Mouse (Mus musculus) forebrain, embryonic 16.5 days (tissue): Measurements from ENCODE around the gene Toe1. TPM values are rescaled to one million over a fixed set of nuclear protein-coding genes. Genes with fewer than 3 reads are reported as not detected.

Experiments
- ATAC-seq: fragments of 200-750 bp; cut with Nextera tagmentation; 2 replicates; pipeline ENCODE4 v1.8.0; 2017; ENCODE audit warnings: mild to moderate bottlenecking, moderate library complexity
- H3K27ac ChIP-seq: fragments of 300-500 bp; sonication (generic); 2 replicates; pipeline ENCODE4 v1.5.1; 2014; ENCODE audit warnings: low read length, control low read depth
- H3K27me3 ChIP-seq: fragments of 300-500 bp; sonication (generic); replicated peaks from 2 replicates; pipeline ENCODE4 v1.6.1; 2014; ENCODE audit warnings: low read length; ENCODE audit not compliant: control insufficient read depth, insufficient read depth
- H3K36me3 ChIP-seq: fragments of 300-500 bp; sonication (generic); 2 replicates; pipeline ENCODE4 v1.6.1; 2014; ENCODE audit not compliant: control insufficient read depth, insufficient read depth
- H3K4me1 ChIP-seq: fragments of 300-500 bp; sonication (generic); replicated peaks from 2 replicates; pipeline ENCODE4 v1.6.1; 2014; ENCODE audit warnings: low read length; ENCODE audit not compliant: control insufficient read depth, insufficient read depth
- H3K4me2 ChIP-seq: fragments of 300-500 bp; sonication (generic); 2 replicates; pipeline ENCODE4 v1.6.1; 2014; ENCODE audit warnings: mild to moderate bottlenecking, low read length, control low read depth
- H3K4me3 ChIP-seq: fragments of 300-500 bp; sonication (generic); replicated peaks from 2 replicates; pipeline ENCODE4 v1.5.1; 2014; ENCODE audit warnings: mild to moderate bottlenecking, low read length, control low read depth
- H3K9ac ChIP-seq: fragments of 300-500 bp; sonication (generic); replicated peaks from 2 replicates; pipeline ENCODE4 v1.6.1; 2014; ENCODE audit warnings: low read depth, low read length, control low read depth
- H3K9me3 ChIP-seq: fragments of 300-500 bp; sonication (generic); 2 replicates; pipeline ENCODE4 v1.6.1; 2016; ENCODE audit warnings: low read length; ENCODE audit not compliant: control insufficient read depth
- WGBS: fragments of 180-500 bp; shearing (Covaris S2); extraction: QIAGEN DNeasy Blood & Tissue Kit; methylation state at CpG from one replicate; pipeline ENCODE4 v1.1.7; 2014; 5-methylcytosine and 5-hydroxymethylcytosine counted together
- polyA plus RNA-seq: library from polyadenylated mRNA; unstranded; fragments of >200 nt; fragmentation: Nextera tagmentation; extraction: Ambion mirVana; gene quantifications from 2 replicates; pipeline ENCODE4 v1.2.1, GENCODE M21; 2015

Toe1 gene
- polyA plus RNA-seq, 1 experiment from 2014 or later = 32.6 TPM

DNA sequence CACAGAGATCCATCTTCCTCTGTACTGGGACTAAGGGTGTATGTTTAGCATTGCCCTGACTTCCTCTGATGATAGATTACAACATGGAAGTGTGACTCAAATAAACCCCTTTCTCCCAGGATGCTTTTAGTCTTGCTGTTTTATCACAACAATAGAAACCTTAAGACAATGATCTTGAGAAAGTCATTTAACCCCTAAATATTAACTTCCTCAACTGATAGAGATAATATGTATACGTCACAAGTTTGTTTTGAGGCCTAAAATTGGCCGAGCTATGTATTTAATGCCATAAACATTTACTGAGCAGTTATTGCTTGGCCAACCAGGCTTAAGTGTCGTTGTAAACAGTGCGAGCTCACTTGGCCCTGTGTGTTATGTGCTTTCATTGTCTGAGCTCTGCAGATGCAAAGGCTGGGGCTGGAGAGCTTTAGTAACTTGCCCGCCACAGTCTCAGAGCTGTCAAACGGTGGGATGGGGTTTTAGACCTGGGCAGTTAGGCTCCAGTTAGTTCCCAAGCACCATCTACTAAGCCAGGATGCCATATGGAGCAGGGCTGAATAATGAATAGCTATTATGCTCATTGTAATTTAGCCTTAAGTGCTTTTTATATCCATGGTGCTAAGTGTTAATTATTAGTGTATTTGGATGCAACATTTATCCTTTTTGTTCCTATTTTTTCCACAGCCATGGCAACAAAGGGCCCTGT, 22.1 kb upstream of the Toe1 start:
- ATAC-seq = peak; percentile 56; the same call in 1 of the 2 replicates
- Histone ChIP-seq H3K4me1 (peaks cover 15% of the 10 kb centered on the region), H3K36me3 (no peaks in the 10 kb centered on the region), H3K27me3 (no peaks in the 10 kb centered on the region), H3K4me2 (no peak overlapping the region), H3K9me3 (no peaks in the 10 kb centered on the region), H3K27ac (peak overlapping the region; percentile 76), H3K4me3 (no peak overlapping the region), H3K9ac (peak overlapping the region; percentile 22)
- 25% methylated on average over 6 of the region's 6 CpGs for WGBS

DNA sequence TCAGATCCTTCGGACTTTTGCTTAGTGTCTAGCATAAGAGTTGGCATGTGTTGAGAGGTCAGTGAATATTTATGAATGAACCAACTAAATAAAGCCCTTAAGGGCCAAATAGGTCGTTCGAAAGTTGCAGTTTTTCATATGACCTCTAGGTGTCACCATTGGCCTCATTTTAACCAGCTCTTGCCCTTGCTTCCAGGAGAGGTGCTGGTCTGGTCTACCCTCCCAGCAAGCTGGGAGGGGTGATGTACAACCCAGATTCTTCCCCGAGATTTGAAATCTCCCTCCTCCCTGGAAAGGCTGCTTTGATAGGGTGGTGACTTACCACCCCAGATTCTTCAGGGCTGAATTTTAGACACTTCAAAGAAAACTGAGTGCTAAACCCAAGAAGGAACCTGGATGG, 20.4 kb upstream of the Toe1 start:
- H3K9me3 ChIP-seq = no peaks in the 10 kb centered on the region
- H3K36me3 ChIP-seq = no peaks in the 10 kb centered on the region
- no peak overlapping the region for H3K9ac ChIP-seq
- no peak overlapping the region for H3K4me3 ChIP-seq
- peak; percentile 56 for ATAC-seq
- WGBS = 3% methylated on average over 4 of the region's 4 CpGs
- H3K4me2 ChIP-seq = no peak overlapping the region
- no peak overlapping the region for H3K27ac ChIP-seq
- H3K27me3 ChIP-seq = no peaks in the 10 kb centered on the region
- H3K4me1 ChIP-seq = peaks cover 15% of the 10 kb centered on the region

DNA sequence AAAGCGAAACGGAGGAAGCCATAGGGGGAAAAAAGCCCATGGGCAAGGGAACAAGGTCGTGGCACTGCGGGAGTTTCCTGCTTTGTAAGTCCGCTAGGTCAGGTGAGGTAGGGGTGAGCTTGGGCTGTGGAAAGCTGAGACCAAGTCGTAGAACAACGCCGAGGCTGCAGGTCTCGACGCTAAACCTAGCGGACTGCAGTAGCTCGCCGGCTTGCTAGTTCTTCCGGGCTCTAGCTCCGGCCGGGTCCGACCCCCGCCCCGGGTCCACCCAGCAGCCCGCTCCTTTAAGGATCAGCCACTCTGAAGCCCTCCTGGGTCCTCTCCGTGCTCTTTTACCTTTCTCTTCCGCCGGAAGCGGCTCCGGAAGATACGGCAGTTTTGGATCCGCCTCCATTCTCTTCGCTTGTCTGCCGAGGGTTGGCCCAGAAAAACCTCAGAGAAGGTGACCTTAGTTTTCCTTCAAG, 17.1 kb upstream of the Toe1 start:
- Histone ChIP-seq H3K4me1 (peaks cover 20% of the 10 kb centered on the region), H3K4me2 (peak overlapping the region; percentile 63), H3K27me3 (peaks cover 8% of the 10 kb centered on the region; the same call in 1 of the 2 replicates), H3K9ac (peak overlapping the region; percentile 66), H3K27ac (0 out of 2 replicates have a peak overlapping the region, but pooled peaks have one; percentile 8), H3K36me3 (no peaks in the 10 kb centered on the region), H3K9me3 (no peaks in the 10 kb centered on the region), H3K4me3 (peak overlapping the region; percentile 52)
- 2% methylated on average over 29 of the region's 29 CpGs for WGBS
- peak; percentile 60 for ATAC-seq

DNA sequence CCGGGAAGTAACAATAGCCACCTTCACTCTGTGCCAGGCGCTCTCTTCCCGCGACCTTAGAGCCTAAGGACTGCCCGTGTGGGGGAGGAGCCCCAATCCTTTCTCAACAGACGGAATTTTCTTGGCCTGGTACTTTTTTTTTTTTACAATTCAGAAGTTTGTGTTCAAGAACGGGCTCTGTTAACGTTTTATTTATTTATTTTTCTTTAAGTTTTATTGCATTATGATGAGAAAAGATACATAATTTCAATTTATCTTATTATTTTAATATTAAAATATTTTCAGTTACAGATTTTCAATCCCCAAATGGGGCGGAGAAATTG, 14.2 kb upstream of the Toe1 start, which contains the start of gene Hpdl:
Gene Hpdl (minus strand): TSS at position 14 of the 323 bp plus-strand sequence.
- peak within 1 kb of the TSS; percentile 54 for H3K9ac ChIP-seq
- no peaks in the 10 kb centered on the region for H3K36me3 ChIP-seq
- ATAC-seq = no peak
- WGBS = 13% methylated on average over 9 of the region's 9 CpGs
- H3K27me3 ChIP-seq = peaks cover 8% of the 10 kb centered on the region; the same call in 1 of the 2 replicates
- no peaks in the 10 kb centered on the region for H3K9me3 ChIP-seq
- no peak within 1 kb of the TSS for H3K27ac ChIP-seq
- H3K4me2 ChIP-seq = peak within 1 kb of the TSS; percentile 91
- H3K4me1 ChIP-seq = peaks cover 18% of the 10 kb centered on the region
- H3K4me3 ChIP-seq = peak within 1 kb of the TSS; percentile 43

DNA sequence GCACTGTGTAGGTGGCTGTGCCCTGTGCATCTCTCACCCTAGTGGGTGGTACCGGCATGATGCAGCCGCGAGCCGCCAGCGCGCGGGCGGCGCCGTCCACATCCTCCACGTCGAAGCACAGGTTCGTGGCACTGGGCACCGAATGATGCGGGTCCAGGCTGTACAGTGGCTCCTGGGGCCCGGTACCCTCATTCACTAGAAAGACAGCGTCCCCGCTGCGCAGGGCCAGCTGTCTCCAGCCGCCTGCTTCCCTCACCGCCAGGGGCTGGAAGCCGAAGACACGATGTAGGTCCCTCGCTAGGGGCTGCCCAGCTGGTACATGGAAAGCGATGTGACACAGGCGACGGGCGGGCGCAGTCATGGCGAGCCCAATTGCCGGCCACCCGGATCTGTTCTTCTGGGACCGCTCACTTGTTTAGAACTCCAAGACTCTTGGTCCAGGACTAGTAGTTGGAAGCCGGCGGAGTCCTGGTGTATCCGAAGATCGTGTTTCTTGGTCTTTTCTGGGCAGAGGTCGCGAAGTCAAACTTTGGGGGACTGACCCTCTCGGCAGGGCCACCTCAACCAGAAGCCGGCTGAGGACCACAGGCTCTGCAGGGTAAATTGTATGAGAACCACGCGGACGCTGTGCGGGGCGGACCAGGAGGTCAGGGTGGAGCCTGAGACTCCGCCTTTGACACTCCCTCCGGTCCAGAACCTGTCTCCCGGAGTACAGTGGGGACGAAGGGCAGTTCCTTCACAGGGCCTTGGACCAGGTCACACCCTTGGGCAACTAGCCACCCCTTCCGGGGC, 13.7 kb upstream of the Toe1 start:
- Histone ChIP-seq H3K4me2 (peak overlapping the region; percentile 91), H3K9ac (peak overlapping the region; percentile 54), H3K27me3 (peaks cover 8% of the 10 kb centered on the region; the same call in 1 of the 2 replicates), H3K27ac (no peak overlapping the region), H3K9me3 (no peaks in the 10 kb centered on the region), H3K4me3 (peak overlapping the region; percentile 43), H3K4me1 (peaks cover 18% of the 10 kb centered on the region), H3K36me3 (no peaks in the 10 kb centered on the region)
- peak; percentile 70 for ATAC-seq
- WGBS = under 1% methylated on average over 51 of the region's 51 CpGs

DNA sequence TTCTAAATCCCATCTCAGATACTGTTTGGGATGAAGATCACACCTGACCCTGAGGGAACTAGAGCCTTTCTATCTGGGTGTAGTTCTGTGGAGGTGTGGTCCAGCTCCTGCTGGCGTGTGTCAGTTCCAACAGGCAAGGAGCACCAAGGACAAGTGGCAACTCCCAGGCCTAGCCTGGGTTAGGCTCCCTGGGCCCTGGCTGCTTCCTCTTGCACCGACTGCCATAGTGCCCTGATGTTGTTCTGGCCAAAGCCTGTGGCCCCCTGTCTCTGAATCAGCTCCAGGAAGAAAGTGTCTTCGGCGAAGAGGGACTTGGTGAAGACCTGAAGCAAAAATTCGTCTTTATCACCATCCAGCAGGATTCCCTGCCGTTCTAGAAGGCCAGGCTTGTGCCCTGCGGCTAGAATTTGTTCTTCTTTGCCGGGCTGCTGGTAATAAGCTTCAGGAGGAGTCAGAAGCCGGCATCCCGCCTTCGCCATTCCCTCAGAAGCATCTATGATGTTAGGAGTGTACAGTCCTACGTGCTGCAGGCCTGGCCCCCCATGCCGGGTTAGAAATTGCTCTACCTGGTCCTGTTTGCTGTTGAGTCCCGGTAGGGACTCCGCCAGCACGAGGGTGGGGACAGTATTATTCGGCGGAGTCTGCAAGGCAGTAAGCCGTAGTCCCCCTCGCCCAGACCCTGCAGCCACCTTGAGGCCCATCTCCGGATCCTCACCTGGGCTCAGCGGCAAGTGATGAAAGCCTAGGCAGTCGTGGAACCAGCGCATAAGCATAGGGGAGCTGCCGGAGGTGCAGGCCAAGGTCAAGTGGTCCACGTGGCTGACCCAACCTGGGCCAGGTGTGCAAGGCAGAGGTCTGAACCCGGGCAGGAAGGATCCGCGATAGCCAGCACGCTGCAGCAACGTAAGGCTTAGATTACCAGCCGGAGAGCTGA, 12.8 kb upstream of the Toe1 start:
- H3K9me3 ChIP-seq = no peaks in the 10 kb centered on the region
- peaks cover 15% of the 10 kb centered on the region for H3K4me1 ChIP-seq
- peak overlapping the region; percentile 91 for H3K4me2 ChIP-seq
- no peak overlapping the region for H3K27ac ChIP-seq
- no peak for ATAC-seq
- no peaks in the 10 kb centered on the region for H3K36me3 ChIP-seq
- WGBS = 24% methylated on average over 32 of the region's 32 CpGs
- peaks cover 8% of the 10 kb centered on the region; the same call in 1 of the 2 replicates for H3K27me3 ChIP-seq
- peak overlapping the region; percentile 54; the same call in 1 of the 2 replicates for H3K9ac ChIP-seq
- H3K4me3 ChIP-seq = peak overlapping the region; percentile 43

DNA sequence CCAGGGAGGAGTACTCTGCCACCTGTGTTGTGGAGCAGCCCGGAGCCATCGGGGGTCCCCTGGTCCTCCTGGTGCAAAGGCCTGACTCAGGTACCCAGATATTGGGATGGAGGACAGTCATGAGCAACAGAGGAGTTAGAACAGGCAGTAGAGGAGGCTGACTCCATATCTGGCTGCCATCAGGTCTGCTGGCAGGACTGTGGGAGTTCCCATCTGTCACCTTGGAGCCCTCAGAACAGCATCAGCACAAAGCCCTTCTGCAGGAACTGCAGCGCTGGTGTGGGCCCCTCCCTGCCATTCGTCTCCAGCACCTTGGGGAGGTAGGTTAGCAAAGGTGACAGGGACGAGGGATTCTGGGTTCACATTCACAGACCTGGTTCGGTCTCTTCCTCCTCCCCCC, 10.0 kb upstream of the Toe1 start:
- peaks cover 12% of the 10 kb centered on the region for H3K4me1 ChIP-seq
- H3K9ac ChIP-seq = no peak overlapping the region
- no peaks in the 10 kb centered on the region for H3K36me3 ChIP-seq
- no peak overlapping the region for H3K4me2 ChIP-seq
- H3K4me3 ChIP-seq = no peak overlapping the region
- no peak overlapping the region for H3K27ac ChIP-seq
- H3K9me3 ChIP-seq = no peaks in the 10 kb centered on the region
- WGBS = 89% methylated on average over 6 of the region's 6 CpGs
- peaks cover 8% of the 10 kb centered on the region; the same call in 1 of the 2 replicates for H3K27me3 ChIP-seq
- no peak for ATAC-seq

DNA sequence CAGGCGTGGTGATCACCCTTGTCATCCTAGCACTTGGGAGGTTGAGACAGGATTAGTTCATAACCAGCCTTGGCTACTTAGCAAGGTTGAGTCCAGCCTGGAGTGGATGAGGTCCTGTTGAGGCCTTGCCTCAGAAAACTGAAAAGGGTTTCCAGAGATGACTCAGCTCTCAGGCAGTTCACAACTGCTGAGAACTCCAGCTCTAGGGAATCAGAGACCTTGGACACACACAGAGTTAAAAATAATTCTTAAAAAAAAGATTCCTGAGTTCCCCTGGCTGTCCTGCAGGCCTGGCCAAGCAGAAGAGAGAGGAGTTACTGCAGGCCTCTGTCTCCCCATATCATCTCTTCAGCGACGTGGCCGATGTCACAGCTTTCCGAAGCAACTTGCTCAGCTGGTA, 7.8 kb upstream of the Toe1 start:
- Histone ChIP-seq H3K4me3 (no peak overlapping the region), H3K36me3 (no peaks in the 10 kb centered on the region), H3K4me2 (no peak overlapping the region), H3K27ac (no peak overlapping the region), H3K9ac (no peak overlapping the region), H3K9me3 (no peaks in the 10 kb centered on the region), H3K27me3 (0 out of 2 replicates have a peak, but pooled peaks cover under 1% of the 10 kb centered on the region), H3K4me1 (no peaks in the 10 kb centered on the region)
- WGBS = 90% methylated on average over 5 of the region's 5 CpGs
- ATAC-seq = no peak
